Mouse (Mus musculus): ENCODE measurements around the gene Utp15. TPM values are rescaled to one million over a fixed set of nuclear protein-coding genes. Genes with fewer than 3 reads are reported as not detected.
A peak's percentile ranks its signal among the peaks of the same experiment; 100 is the strongest.

Gene Utp15
- polyA plus RNA-seq (2012; rRNA removed) = 5.3 and 6.9 TPM in 2 replicates

DNA sequence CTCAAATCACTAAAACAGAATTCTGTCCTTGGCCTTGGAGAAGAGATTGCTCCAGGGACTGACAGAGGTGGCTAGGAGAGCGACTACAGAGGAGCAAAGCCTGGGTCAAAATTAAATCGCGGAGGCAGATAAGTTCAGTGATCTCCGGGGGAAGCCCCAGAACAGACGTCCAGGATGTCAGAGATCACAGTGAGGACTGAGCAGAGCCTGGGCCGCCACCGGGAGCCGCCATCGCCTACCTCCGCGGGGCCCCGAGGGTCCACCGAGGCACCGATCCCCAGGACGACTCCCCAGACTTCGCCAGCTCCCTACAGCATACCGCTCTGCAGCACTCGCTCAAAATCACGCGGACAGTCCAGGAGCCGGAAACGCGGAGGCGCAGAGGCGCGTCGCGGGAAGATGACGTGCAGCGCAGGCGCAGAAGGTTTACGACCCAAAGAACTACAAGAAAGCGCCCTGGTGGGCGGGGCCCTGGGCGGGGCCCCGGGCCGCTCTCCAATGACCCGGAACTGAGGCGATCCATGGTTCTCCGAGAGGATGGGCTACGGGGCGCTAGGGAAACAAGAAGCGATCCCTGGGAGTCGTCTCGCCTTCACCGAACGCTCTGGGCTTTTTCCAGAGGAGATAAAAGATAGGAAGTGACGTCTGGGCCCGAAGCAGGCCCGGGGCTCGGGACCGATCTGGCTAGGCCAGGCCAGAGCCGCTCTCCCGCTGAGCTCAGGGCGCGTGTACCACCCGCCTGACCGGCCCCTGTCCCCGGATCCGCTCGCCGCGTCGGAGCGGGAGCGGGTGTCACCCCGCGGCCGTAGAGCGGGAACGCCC is at the start of gene Utp15, which contains the start of gene Ankra2:
Gene Utp15 (minus strand): TSS at position 406 of the 822 bp plus-strand sequence.
Gene Ankra2 (plus strand): TSS at position 439 of the 822 bp plus-strand sequence.
- Histone ChIP-seq H3K4me3 (ENCODE audit: insufficient read depth, low read depth, low read length) (peak within 1 kb of the TSS; percentile 91), H3K36me3 (ENCODE audit: control insufficient read depth, insufficient read depth, low read length) (0 out of 2 replicates have a peak, but pooled peaks cover 2% of the 10 kb centered on the region), H3K27ac (ENCODE audit: insufficient read depth, low read depth, low read length) (peak within 1 kb of the TSS; percentile 67), H3K4me1 (ENCODE audit: control insufficient read depth, insufficient read depth, low read length) (peaks cover 5% of the 10 kb centered on the region; the same call in 1 of the 2 replicates), H3K27me3 (replicated peaks; ENCODE audit: control insufficient read depth, insufficient read depth, low read length) (no peaks in the 10 kb centered on the region)
- under 1% methylated on average over 71 of the region's 71 CpGs for WGBS
- peak; percentile 99 for DNase-seq
- TF ChIP-seq POLR2A (IDR thresholded peaks at IDR 0.05; ENCODE audit: low read depth, low read length) (no peak), CTCF (conservative IDR thresholded peaks at IDR 0.05; ENCODE audit: insufficient read depth, insufficient read length, low read depth, low read length) (no peak)

DNA sequence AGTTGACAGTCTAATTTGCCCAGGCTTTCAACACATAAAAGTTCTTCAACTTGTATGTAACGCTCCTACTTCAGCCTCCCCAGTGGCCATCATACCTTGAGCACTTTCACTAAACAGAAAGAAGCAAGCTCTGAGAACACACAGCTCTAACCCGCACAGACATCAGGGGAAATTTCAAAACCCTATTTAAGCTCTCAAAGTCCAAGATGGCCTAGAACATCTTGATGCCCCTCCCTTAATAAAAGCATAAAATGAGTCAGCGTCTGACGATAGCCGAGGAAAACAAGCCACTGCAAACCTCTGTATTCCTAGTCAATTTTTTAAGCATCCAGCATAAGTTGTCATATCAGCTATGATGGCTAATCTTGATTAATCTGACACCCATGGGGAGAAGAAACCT is 48.8 kb upstream of the Utp15 start:
- peaks cover 24% of the 10 kb centered on the region for H3K36me3 ChIP-seq (ENCODE audit: control insufficient read depth, insufficient read depth, low read length)
- 91% methylated on average over 5 of the region's 5 CpGs for WGBS
- DNase-seq = no peak
- TF ChIP-seq POLR2A (IDR thresholded peaks at IDR 0.05; ENCODE audit: low read depth, low read length) = no peak
- TF ChIP-seq CTCF (conservative IDR thresholded peaks at IDR 0.05; ENCODE audit: insufficient read depth, insufficient read length, low read depth, low read length) = no peak
- H3K4me3 ChIP-seq (ENCODE audit: insufficient read depth, low read depth, low read length) = no peak overlapping the region
- H3K4me1 ChIP-seq (ENCODE audit: control insufficient read depth, insufficient read depth, low read length) = peaks cover 4% of the 10 kb centered on the region; the same call in 1 of the 2 replicates
- no peak overlapping the region for H3K27ac ChIP-seq (ENCODE audit: insufficient read depth, low read depth, low read length)
- no peaks in the 10 kb centered on the region for H3K27me3 ChIP-seq (replicated peaks; ENCODE audit: control insufficient read depth, insufficient read depth, low read length)

DNA sequence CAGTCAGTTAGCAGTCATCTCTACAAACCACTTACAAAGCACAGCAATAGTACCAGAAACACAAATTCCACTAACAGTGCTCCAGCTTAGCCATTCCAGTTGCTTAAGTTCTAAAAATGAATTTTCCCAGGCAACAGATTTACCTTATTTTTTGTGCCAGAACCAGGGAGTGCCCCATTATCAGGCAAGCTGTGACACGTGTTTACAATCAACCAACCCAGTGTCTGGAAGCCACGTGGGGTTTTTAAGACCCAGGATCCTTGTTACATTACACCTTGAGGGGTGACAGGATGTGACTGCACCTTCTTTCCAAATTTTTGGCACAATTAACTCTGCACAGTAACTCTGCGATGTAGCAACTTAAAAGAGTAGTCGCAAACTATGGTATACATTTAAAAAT is 45.9 kb upstream of the Utp15 start:
- H3K27me3 ChIP-seq (replicated peaks; ENCODE audit: control insufficient read depth, insufficient read depth, low read length) = no peaks in the 10 kb centered on the region
- 76% methylated on average over 4 of the region's 4 CpGs for WGBS
- no peaks in the 10 kb centered on the region; the same call in 1 of the 2 replicates for H3K4me1 ChIP-seq (ENCODE audit: control insufficient read depth, insufficient read depth, low read length)
- H3K27ac ChIP-seq (ENCODE audit: insufficient read depth, low read depth, low read length) = no peak overlapping the region
- no peak overlapping the region for H3K4me3 ChIP-seq (ENCODE audit: insufficient read depth, low read depth, low read length)
- no peak for DNase-seq
- TF ChIP-seq POLR2A (IDR thresholded peaks at IDR 0.05; ENCODE audit: low read depth, low read length) (no peak), CTCF (conservative IDR thresholded peaks at IDR 0.05; ENCODE audit: insufficient read depth, insufficient read length, low read depth, low read length) (no peak)
- peaks cover 24% of the 10 kb centered on the region for H3K36me3 ChIP-seq (ENCODE audit: control insufficient read depth, insufficient read depth, low read length)

DNA sequence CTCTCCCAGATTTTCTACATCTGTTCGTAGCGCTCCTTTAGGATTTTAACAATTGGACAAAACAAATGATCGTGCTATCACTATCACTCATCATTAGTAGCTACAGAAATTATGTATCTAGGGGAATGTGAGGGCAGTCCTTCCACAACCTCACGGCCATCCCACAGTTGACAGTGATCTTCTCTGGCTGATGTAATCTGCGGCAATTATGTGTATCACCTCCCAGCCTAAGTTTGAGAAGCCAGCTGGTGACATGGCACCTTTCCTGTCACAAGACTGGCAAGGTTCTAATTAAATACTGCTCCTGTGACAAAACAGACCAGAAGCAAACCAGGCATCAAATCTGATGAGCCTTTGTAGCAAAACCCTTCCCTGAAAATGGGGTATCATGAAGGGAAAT is 45.2 kb upstream of the Utp15 start:
- no peak for DNase-seq
- 88% methylated on average over 5 of the region's 5 CpGs for WGBS
- Histone ChIP-seq H3K4me1 (ENCODE audit: control insufficient read depth, insufficient read depth, low read length) (no peaks in the 10 kb centered on the region), H3K27me3 (replicated peaks; ENCODE audit: control insufficient read depth, insufficient read depth, low read length) (no peaks in the 10 kb centered on the region), H3K4me3 (ENCODE audit: insufficient read depth, low read depth, low read length) (no peak overlapping the region), H3K27ac (ENCODE audit: insufficient read depth, low read depth, low read length) (no peak overlapping the region), H3K36me3 (ENCODE audit: control insufficient read depth, insufficient read depth, low read length) (peaks cover 21% of the 10 kb centered on the region)
- TF ChIP-seq POLR2A (IDR thresholded peaks at IDR 0.05; ENCODE audit: low read depth, low read length) (no peak), CTCF (conservative IDR thresholded peaks at IDR 0.05; ENCODE audit: insufficient read depth, insufficient read length, low read depth, low read length) (no peak)

DNA sequence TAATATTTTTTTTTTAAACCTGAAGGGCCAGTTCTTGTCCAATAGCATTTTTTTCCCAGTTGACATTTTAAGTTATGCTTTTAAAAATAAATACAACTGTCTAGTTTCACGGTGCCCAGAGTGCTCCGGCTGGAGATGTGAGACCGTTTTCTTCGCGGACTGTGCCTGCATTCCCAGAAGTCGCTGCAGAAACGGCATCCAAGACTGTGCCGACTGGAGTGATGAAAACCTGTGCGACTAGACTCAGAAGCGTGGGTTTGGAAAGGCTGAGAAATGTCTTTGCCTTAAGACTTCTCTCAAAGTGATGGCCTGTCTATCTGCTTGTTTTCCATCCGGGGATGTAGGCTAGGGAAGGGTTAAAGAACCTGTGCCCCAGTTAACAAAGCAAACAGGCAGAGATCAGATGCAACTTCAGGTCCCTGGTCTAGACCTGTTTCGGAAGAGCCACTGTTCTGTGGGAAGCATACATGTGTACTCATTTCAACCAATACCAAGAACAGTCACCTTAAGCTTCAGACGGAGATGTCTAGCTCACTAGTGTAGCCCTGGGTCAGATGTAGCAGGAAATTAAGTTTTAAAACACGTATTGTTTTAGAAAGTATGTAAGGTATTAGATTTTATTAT is 44.1 kb upstream of the Utp15 start:
- no peak overlapping the region for H3K4me3 ChIP-seq (ENCODE audit: insufficient read depth, low read depth, low read length)
- H3K27me3 ChIP-seq (replicated peaks; ENCODE audit: control insufficient read depth, insufficient read depth, low read length) = no peaks in the 10 kb centered on the region
- no peaks in the 10 kb centered on the region for H3K4me1 ChIP-seq (ENCODE audit: control insufficient read depth, insufficient read depth, low read length)
- TF ChIP-seq POLR2A (IDR thresholded peaks at IDR 0.05; ENCODE audit: low read depth, low read length) (no peak), CTCF (conservative IDR thresholded peaks at IDR 0.05; ENCODE audit: insufficient read depth, insufficient read length, low read depth, low read length) (no peak)
- no peak overlapping the region for H3K27ac ChIP-seq (ENCODE audit: insufficient read depth, low read depth, low read length)
- H3K36me3 ChIP-seq (ENCODE audit: control insufficient read depth, insufficient read depth, low read length) = peaks cover 14% of the 10 kb centered on the region
- 45% methylated on average over 14 of the region's 14 CpGs for WGBS
- DNase-seq = no peak

DNA sequence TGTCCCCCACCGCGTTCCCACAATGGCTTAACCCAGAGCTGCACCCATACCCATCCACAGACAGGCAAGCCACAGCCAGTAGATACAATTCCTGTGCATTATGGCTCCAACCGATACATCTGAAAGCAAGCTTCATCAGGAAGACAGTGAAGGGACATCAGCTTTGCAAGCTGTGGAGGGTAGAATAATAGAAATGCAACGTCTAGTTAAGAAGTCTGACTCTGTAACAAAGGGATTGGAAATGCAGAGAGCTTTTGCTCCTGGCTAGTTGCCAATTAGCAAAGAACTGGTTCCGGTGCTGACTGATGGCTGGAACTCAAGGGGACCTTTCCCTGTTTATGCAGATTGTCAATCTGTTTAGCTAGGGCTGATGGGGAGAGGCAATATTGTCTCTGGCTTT is 43.6 kb upstream of the Utp15 start:
- H3K36me3 ChIP-seq (ENCODE audit: control insufficient read depth, insufficient read depth, low read length) = peaks cover 12% of the 10 kb centered on the region
- DNase-seq = no peak
- no peak overlapping the region for H3K27ac ChIP-seq (ENCODE audit: insufficient read depth, low read depth, low read length)
- WGBS = 34% methylated on average over 5 of the region's 5 CpGs
- TF ChIP-seq CTCF (conservative IDR thresholded peaks at IDR 0.05; ENCODE audit: insufficient read depth, insufficient read length, low read depth, low read length) (no peak), POLR2A (IDR thresholded peaks at IDR 0.05; ENCODE audit: low read depth, low read length) (no peak)
- no peak overlapping the region for H3K4me3 ChIP-seq (ENCODE audit: insufficient read depth, low read depth, low read length)
- H3K27me3 ChIP-seq (replicated peaks; ENCODE audit: control insufficient read depth, insufficient read depth, low read length) = no peaks in the 10 kb centered on the region
- H3K4me1 ChIP-seq (ENCODE audit: control insufficient read depth, insufficient read depth, low read length) = no peaks in the 10 kb centered on the region

DNA sequence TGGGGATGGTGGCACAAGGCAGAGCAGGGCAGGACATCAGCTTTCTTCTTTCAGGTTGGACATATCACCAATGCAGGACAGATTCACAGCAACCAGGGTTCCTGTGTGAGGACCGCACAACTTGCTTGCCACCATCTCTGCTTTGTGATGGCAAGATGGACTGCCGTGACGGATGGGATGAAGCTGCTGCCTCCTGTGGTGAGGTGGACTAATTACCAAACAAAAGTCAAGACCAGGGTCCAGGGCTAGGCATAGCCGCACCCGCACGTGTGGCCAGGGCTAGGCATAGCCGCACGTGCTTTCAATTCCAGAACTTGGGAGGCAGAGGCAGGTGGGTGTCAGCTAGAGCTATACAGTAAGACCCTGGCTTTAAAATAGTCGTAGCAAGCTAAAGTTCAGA is 42.4 kb upstream of the Utp15 start:
- no peak overlapping the region for H3K4me3 ChIP-seq (ENCODE audit: insufficient read depth, low read depth, low read length)
- H3K4me1 ChIP-seq (ENCODE audit: control insufficient read depth, insufficient read depth, low read length) = no peaks in the 10 kb centered on the region
- no peak for DNase-seq
- H3K27me3 ChIP-seq (replicated peaks; ENCODE audit: control insufficient read depth, insufficient read depth, low read length) = no peaks in the 10 kb centered on the region
- no peak for TF ChIP-seq POLR2A (IDR thresholded peaks at IDR 0.05; ENCODE audit: low read depth, low read length)
- TF ChIP-seq CTCF (conservative IDR thresholded peaks at IDR 0.05; ENCODE audit: insufficient read depth, insufficient read length, low read depth, low read length) = no peak
- 93% methylated on average over 9 of the region's 9 CpGs for WGBS
- peaks cover 5% of the 10 kb centered on the region for H3K36me3 ChIP-seq (ENCODE audit: control insufficient read depth, insufficient read depth, low read length)
- no peak overlapping the region for H3K27ac ChIP-seq (ENCODE audit: insufficient read depth, low read depth, low read length)
